Mouse (Mus musculus) hindbrain, embryonic 16.5 days (tissue): ENCODE data around the gene Olfr605. TPM values are rescaled to one million over a fixed set of nuclear protein-coding genes. Genes with fewer than 3 reads are reported as not detected.

Source experiments
- microRNA-seq: library from miRNA; unstranded; fragments of <30 nt; microRNA quantifications from one replicate; pipeline ENCODE4, GENCODE M21; 2017
- polyA plus RNA-seq: library from polyadenylated mRNA; unstranded; fragments of >200 nt; fragmentation: Nextera tagmentation; extraction: Ambion mirVana; gene quantifications from 2 replicates; pipeline ENCODE4 v1.2.1, GENCODE M21; 2015

Gene Olfr605
- polyA plus RNA-seq, 1 experiment from 2014 or later: not detected

Small RNAs within 50 kb of the gene (microRNA-seq; reads per million reads assigned to microRNA genes)
- gene Gm25774: not detected

Other genes with a start within 250 kb of the Olfr605 start
- not detected in 2 replicates for gene Olfr593, start 233.6 kb downstream of the Olfr605 start, polyA plus RNA-seq
- gene Olfr594, start 228.4 kb downstream of the Olfr605 start, polyA plus RNA-seq: not detected in 2 replicates
- gene Usp17ld, start 192.9 kb downstream of the Olfr605 start, polyA plus RNA-seq: not detected in 2 replicates
- not detected in 2 replicates for gene Olfr596, start 139.8 kb downstream of the Olfr605 start, polyA plus RNA-seq
- gene Olfr597, start 129.1 kb downstream of the Olfr605 start, polyA plus RNA-seq: not detected in 2 replicates
- not detected in 2 replicates for gene Olfr598, start 121.9 kb downstream of the Olfr605 start, polyA plus RNA-seq
- gene Olfr599, start 109.5 kb downstream of the Olfr605 start, polyA plus RNA-seq: not detected in 2 replicates
- gene Olfr600, start 95.8 kb downstream of the Olfr605 start, polyA plus RNA-seq: not detected in 2 replicates
- not detected in 2 replicates for gene Olfr601, start 82.8 kb downstream of the Olfr605 start, polyA plus RNA-seq
- gene Olfr603, start 59.3 kb downstream of the Olfr605 start, polyA plus RNA-seq: not detected in 2 replicates
- not detected in 2 replicates for gene Usp17lc, start 30.4 kb downstream of the Olfr605 start, polyA plus RNA-seq
- not detected in 2 replicates for gene Olfr606, start 3.6 kb upstream of the Olfr605 start, polyA plus RNA-seq
- gene Olfr607, start 18.7 kb upstream of the Olfr605 start, polyA plus RNA-seq: not detected in 2 replicates
- gene Olfr608, start 24.4 kb upstream of the Olfr605 start, polyA plus RNA-seq: not detected in 2 replicates
- gene Olfr609, start 52.6 kb upstream of the Olfr605 start, polyA plus RNA-seq: not detected in 2 replicates
- not detected in 2 replicates for gene Olfr610, start 66.7 kb upstream of the Olfr605 start, polyA plus RNA-seq
- gene Olfr611, start 75.4 kb upstream of the Olfr605 start, polyA plus RNA-seq: not detected in 2 replicates
- not detected in 2 replicates for gene Olfr612, start 97.3 kb upstream of the Olfr605 start, polyA plus RNA-seq
- not detected in 2 replicates for gene Olfr613, start 102.6 kb upstream of the Olfr605 start, polyA plus RNA-seq
- not detected in 2 replicates for gene Olfr615, start 110.6 kb upstream of the Olfr605 start, polyA plus RNA-seq
- not detected in 2 replicates for gene Olfr616, start 123.7 kb upstream of the Olfr605 start, polyA plus RNA-seq
- not detected in 2 replicates for gene Olfr617, start 127.6 kb upstream of the Olfr605 start, polyA plus RNA-seq
- 0.16 TPM in 1 of 2 replicates, not detected in the other for gene Olfr618, start 144.7 kb upstream of the Olfr605 start, polyA plus RNA-seq
- not detected in 2 replicates for gene Olfr619, start 155.1 kb upstream of the Olfr605 start, polyA plus RNA-seq
- gene Olfr620, start 167.1 kb upstream of the Olfr605 start, polyA plus RNA-seq: not detected in 2 replicates
- not detected in 2 replicates for gene Olfr622, start 197.3 kb upstream of the Olfr605 start, polyA plus RNA-seq
- gene Olfr623, start 218.3 kb upstream of the Olfr605 start, polyA plus RNA-seq: not detected in 2 replicates
- gene Olfr624, start 225.8 kb upstream of the Olfr605 start, polyA plus RNA-seq: not detected in 2 replicates
- not detected in 2 replicates for gene Olfr625-ps1, start 237.3 kb upstream of the Olfr605 start, polyA plus RNA-seq